Mouse (Mus musculus) embryo, embryonic 10.5 days (tissue): ENCODE measurements around the gene Cds1.
A peak's percentile ranks its signal among the peaks of the same experiment; 100 is the strongest.
"Not testable (repeated sequence)": the region's sequence is repeated elsewhere in the genome, so short reads cannot be mapped to it uniquely, and the experiment has no call there.

ENCODE experiments used
- DNase-seq: peaks from one replicate; pipeline ENCODE4 v3.0.0-alpha.2; 2015; ENCODE audit warnings: low spot score

Gene Cds1

GRCm38 (mm10) chr5:101828932-101829331 is 64.0 kb downstream of the Cds1 start:
- DNase-seq: no peak

DNA sequence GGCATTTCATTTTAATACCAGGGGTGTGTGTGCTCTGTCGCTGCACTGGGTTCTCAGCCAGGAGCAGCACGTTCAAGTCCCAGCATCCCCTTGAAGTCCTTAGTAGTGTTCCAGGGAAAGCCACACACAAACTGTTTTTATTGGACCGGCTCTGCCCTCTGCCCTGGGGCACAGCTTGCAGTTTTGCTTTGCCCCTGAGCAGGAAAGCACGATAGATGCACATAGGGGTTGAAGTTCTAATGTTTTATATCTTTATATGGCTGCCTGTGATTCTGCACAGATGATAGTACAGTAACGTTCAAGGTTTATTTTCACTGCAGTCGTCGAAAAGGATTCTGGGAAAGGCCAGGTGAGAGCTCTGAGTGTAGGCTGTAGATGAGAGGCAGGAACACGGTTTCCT is 65.2 kb downstream of the Cds1 start:
- DNase-seq: no peak

- no peak for DNase-seq
These were observed 67.1 kb downstream of the Cds1 start for GRCm38 (mm10) chr5:101832042-101832441.

DNA sequence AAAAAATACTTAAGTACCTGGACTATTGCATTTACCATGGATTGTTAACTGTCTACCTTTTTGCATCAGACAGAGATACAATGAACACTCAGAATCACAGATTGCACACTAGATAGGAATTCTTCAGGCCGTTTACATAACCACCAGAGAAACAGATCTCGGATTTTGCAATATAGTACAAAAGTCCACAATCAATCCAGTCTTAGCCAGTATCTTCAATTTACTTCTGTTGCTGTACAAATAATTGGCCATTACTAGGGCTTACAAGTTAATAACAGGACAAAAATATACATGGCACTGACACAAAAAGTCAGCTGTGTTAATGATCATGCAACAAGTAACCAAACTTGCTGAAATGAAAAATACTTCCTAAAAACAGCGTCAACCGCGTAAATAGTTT is 68.1 kb downstream of the Cds1 start:
- DNase-seq: no peak

DNA sequence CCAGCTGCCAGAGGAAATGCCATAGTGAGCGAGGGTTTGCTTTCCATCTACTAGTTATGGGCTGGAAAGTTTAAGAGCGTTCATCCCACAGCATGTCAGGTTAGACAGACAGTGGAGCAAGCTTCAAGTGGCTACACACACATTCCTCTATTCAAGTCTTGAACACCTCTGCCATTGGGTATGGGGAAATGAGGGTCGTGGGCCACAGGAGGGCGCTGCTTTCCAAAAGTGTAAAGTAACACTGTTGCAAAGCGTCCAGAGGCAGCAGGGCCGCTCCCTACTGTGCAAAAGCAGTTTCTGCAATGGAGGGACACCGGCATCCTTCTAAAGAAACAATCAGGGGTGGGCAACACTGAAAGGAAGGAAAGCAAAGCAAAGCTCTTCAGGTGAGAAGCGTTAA is 68.9 kb downstream of the Cds1 start:
- no peak for DNase-seq

- DNase-seq: no peak
These were observed 71.3 kb downstream of the Cds1 start for GRCm38 (mm10) chr5:101836221-101836620.

- DNase-seq: not testable (repeated sequence)
These were observed 72.7 kb downstream of the Cds1 start for GRCm38 (mm10) chr5:101837605-101838004.

DNA sequence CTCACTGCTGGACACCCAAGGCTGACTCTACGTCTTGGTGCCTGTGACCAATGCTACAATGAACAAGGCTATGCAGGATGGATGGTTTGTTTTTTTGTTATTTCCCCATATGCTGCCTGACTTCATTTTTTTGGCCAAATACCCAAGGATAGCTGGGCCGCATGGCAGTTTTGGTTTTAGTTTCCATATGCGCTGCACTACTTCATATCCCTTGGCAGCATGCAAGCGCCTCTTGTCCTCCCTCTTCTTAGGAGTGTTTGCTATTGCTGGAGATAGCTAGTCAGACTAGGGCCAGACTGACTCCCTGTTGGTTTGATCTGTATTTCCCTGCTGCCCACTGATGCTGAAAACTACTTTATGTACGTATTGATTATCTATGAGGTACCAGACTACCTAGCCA is 75.5 kb downstream of the Cds1 start:
- DNase-seq: no peak

- no peak for DNase-seq
These were observed 80.1 kb downstream of the Cds1 start for GRCm38 (mm10) chr5:101845011-101845410.

DNA sequence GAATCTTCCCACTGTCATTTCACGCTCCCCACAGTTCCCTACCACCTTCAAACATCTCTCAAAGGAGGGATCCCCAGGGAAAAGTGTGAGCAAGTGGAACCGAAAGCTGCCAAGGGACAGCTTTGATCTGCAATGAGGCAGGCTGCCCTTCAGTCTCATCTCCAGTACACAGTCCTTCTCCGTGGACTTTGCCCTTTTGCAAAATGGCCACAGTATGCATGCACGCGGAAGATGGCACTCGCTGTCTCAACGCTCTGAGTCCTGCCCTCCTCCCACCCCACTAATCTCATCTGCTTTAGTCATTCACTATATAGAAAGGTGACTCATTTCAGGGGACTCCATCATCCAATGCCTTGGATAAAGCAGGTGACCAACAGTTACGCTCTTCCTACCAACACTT is 81.0 kb downstream of the Cds1 start:
- no peak for DNase-seq

DNA sequence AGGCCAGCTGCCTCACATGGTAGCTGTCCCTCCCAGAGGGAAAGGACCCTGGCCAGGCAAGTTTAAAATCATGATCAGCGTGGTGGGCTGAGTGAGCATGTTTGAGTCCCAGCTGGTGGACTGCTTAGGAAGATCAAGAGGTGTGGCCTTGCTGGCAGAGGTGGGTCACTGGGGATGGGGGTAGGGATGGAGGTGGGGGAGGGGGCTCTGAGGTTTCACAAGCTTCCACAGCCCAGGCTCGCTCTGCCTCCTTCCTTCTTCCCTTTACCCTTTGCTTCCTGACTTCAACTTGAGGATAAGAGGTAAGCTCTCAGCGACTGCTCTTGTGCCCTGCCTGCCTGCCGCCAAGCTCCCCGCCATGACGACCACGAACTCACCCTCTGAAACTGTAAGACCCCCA is 82.4 kb downstream of the Cds1 start:
- no peak for DNase-seq

DNA sequence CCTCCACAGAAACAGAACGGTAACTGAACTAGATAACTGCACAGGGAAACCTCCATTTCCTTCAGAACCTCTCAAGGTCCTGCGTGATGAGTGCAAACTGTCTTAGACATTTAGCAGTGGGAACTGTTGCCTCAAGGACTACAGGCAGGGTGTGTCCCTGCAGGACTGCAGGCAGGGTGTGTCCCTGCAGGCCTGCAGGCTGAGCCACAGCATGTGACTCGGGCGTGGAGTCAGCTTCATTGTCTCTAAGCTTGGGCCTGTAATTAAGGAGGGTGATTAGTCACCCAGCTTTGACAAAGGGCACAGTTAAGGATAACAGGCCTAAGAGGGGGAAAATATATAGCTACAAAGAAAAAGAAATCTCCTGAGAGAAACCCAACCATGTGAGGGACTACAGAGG is 82.8 kb downstream of the Cds1 start:
- DNase-seq: no peak

- DNase-seq: no peak
These were observed 86.2 kb downstream of the Cds1 start for GRCm38 (mm10) chr5:101851133-101851532.

DNA sequence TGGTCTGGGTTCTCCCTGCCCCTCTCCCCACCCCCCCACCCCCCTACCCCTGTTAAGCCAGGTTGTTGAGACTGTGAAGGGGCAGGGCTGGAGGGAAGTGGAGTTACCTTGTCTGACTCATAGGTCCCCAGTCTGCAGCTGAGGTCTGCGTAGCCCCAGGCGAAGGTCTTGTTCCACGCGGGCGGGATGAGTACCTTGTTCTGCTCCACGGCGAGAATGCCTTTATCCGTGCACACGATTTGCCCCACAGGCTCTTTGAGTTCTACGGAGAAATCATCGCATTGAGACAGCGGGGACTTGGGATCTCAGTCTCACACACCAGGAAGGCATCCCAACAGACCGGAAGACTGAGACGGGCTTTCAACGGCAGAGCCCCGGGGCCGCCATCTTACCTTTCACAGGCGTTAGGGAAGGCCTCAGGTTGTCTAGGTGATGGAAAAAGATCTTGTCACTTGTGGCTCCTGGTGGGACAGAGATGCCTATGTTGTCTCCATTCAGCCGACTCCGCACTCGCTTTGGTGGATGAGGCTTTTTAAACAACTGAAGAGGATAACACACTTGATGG is 87.3 kb downstream of the Cds1 start:
- DNase-seq: no peak

- DNase-seq: no peak
These were observed 89.2 kb downstream of the Cds1 start for GRCm38 (mm10) chr5:101854100-101854499.

DNA sequence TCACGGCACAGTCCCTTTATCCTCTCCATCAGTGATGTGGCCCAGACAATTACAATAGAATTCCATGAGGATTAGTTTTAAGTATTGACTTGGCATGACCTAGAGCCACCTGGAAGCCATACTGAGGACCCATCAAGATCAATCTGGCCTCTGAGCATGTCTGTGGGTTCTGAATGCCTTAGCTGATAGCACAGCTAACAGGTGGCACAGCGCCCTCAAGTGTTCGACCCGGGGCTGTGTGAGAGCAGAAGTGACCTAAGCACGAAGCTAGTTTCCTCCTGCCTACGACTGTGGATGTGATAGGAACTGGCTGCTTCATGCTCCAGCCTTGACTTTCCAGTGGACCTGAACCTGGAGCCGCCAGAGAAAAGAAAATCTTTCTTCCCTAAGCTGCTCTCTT is 89.7 kb downstream of the Cds1 start:
- DNase-seq: peak; percentile 9

- DNase-seq: no peak
These were observed 90.5 kb downstream of the Cds1 start for GRCm38 (mm10) chr5:101855475-101855874.

GRCm38 (mm10) chr5:101858891-101859436 is 94.0 kb downstream of the Cds1 start:
- DNase-seq: no peak

- DNase-seq: no peak
These were observed 97.0 kb downstream of the Cds1 start for GRCm38 (mm10) chr5:101861786-101862571.

DNA sequence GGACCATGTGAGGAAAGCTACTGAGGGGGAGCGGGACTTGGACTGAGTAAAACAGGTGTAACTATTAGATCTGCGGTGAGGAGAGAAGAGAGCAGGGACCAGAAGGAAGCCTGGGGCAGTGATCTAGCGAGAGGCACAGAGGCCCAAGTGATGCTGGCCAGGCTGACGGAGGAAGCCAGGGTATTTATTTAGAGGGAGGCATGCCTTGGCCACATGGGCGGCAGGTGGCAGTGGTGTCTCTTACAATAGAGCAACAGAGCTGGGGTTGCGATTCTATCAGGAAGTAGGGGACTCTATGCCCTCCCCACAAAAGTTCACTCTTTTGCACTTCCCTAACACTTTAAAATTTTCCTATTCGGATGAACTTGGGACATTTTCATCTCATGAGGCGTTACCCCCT is 97.7 kb downstream of the Cds1 start:
- DNase-seq: peak; percentile 6

GRCm38 (mm10) chr5:101863946-101864345 is 99.0 kb downstream of the Cds1 start:
- no peak for DNase-seq

DNA sequence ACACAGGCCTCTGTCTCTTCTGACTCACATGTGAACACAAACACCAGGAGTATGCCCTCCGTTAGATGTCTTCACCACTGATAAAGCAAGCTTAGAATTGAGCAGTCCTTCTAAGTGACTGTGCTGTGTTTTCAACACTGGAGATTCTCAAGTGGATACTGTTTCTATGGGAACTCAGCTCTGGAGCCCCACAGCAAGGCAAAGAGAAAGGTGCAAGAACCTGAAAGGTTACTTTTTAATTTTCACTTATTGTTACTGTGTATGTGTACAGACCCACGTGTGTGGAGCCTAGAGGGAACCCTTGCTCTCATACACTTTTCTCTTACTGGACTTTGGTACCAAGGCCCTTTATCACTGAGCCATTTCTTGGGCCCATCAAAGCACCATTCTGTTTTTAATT is 101.8 kb downstream of the Cds1 start:
- DNase-seq: no peak
